Mouse (Mus musculus): Measurements from ENCODE around the gene Ttc9. TPM values are rescaled to one million over a fixed set of nuclear protein-coding genes. Genes with fewer than 3 reads are reported as not detected.

The Ttc9 gene
- total and polyA plus RNA-seq, 2 experiments from 2014 or later = 19.0 to 60.4 TPM

DNA sequence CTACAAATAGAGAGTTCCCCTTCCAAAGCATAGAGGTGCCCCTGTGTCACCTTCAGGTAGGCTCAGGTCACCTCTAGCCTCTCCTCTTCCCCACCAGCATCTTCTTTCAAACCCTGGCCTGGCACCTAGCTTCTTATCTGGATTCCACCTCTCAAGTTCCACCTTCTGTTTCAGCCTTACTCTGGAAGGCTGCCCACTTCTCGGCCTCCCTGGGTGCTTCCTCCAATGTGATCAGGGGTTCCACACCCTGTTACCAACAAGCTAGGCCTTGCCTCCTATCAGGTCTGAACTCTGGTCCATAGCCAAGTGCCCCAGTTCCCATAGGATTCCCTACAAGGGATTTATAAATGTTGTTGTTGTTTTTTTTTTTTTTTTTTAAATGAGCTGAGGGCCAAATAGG is 26.3 kb downstream of the Ttc9 start:
- no peak for DNase-seq (ENCODE audit: low spot score)
- no peak overlapping the region for H3K27ac ChIP-seq
- H3K4me2 ChIP-seq (ENCODE audit: low read depth, low read length) = no peak overlapping the region
- no peak overlapping the region for H3K4me3 ChIP-seq (ENCODE audit: low read length)
- 76% methylated on average over 1 of the region's 1 CpGs for WGBS
- no peaks in the 10 kb centered on the region for H3K9me3 ChIP-seq (ENCODE audit: low read length)
- no peak for ATAC-seq
- TF ChIP-seq CTCF (IDR thresholded peaks at IDR 0.05; ENCODE audit: low read depth) = no peak
- no peak overlapping the region for H3K9ac ChIP-seq (replicated peaks; ENCODE audit: low read length)
- H3K27me3 ChIP-seq (ENCODE audit: insufficient read depth, low read length) = no peaks in the 10 kb centered on the region
- 0 out of 2 replicates have a peak, but pooled peaks cover 2% of the 10 kb centered on the region for H3K36me3 ChIP-seq (ENCODE audit: insufficient read depth, low read length)
- H3K4me1 ChIP-seq (ENCODE audit: insufficient read depth, low read length) = no peaks in the 10 kb centered on the region

DNA sequence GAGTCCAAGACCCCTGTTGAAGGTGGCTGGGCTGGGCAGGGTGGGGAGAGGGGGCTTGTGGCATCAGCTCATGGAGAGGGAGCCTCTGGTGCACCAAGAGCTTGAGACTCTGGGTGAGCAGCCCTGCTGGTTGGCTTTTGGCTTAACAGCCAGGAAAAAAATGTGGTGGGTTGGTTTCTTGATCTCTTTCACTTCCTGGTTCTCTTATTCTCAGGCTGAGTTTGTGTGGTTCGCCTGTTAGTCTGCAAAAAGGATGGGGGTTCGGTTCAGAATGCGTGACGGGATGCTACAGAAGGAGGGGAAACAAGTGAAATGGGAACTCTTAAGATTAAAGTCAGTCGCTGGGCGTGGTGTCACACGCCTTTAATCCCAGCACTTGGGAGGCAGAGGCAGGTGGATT is 27.0 kb downstream of the Ttc9 start:
- no peak overlapping the region for H3K27ac ChIP-seq
- no peak overlapping the region for H3K4me2 ChIP-seq (ENCODE audit: low read depth, low read length)
- H3K27me3 ChIP-seq (ENCODE audit: insufficient read depth, low read length) = no peaks in the 10 kb centered on the region
- H3K9ac ChIP-seq (replicated peaks; ENCODE audit: low read length) = no peak overlapping the region
- no peak for TF ChIP-seq CTCF (IDR thresholded peaks at IDR 0.05; ENCODE audit: low read depth)
- WGBS = 97% methylated on average over 7 of the region's 7 CpGs
- H3K36me3 ChIP-seq (ENCODE audit: insufficient read depth, low read length) = 0 out of 2 replicates have a peak, but pooled peaks cover 2% of the 10 kb centered on the region
- no peaks in the 10 kb centered on the region for H3K4me1 ChIP-seq (ENCODE audit: insufficient read depth, low read length)
- no peak for ATAC-seq
- H3K4me3 ChIP-seq (ENCODE audit: low read length) = no peak overlapping the region
- DNase-seq (ENCODE audit: low spot score) = no peak
- H3K9me3 ChIP-seq (ENCODE audit: low read length) = no peaks in the 10 kb centered on the region

GRCm38 (mm10) chr12:81662076-81662475 is 31.0 kb downstream of the Ttc9 start:
- no peak for ATAC-seq
- WGBS = 93% methylated on average over 4 of the region's 4 CpGs

DNA sequence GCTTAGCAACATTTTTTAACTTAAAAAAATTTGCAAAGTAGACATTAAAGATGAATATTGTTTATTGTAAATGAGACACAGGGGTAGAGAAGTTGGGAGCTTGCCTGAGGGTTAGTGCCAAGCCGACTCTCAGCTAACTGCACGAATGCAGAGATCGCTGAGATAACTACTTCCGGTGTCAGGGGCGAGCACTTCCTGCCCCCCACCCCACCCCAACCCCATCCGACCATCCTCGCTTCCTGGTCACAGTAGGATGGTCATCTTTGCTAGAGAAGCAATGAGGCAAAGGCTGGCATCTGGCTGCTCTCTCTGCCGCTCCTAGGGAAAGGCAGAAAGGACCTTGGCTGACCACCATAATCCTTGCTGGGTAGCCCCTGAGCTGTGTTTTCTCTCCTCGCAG is 32.1 kb downstream of the Ttc9 start:
- Histone ChIP-seq H3K27me3 (ENCODE audit: insufficient read depth, low read length) (no peaks in the 10 kb centered on the region), H3K4me3 (ENCODE audit: low read length) (no peak overlapping the region), H3K27ac (no peak overlapping the region), H3K9me3 (ENCODE audit: low read length) (no peaks in the 10 kb centered on the region), H3K4me1 (ENCODE audit: insufficient read depth, low read length) (no peaks in the 10 kb centered on the region), H3K4me2 (ENCODE audit: low read depth, low read length) (no peak overlapping the region), H3K36me3 (ENCODE audit: insufficient read depth, low read length) (peaks cover 16% of the 10 kb centered on the region; the same call in 1 of the 2 replicates), H3K9ac (replicated peaks; ENCODE audit: low read length) (no peak overlapping the region)
- no peak for TF ChIP-seq CTCF (IDR thresholded peaks at IDR 0.05; ENCODE audit: low read depth)
- DNase-seq (ENCODE audit: low spot score) (no peak), ATAC-seq (no peak)
- WGBS = 89% methylated on average over 9 of the region's 9 CpGs

More at GRCm38 (mm10) chr12:81662076-81662475, 31.0 kb downstream of the Ttc9 start:
- Histone ChIP-seq H3K4me3 (ENCODE audit: low read length) (no peak overlapping the region), H3K4me2 (ENCODE audit: low read depth, low read length) (no peak overlapping the region), H3K4me1 (ENCODE audit: insufficient read depth, low read length) (no peaks in the 10 kb centered on the region), H3K27me3 (ENCODE audit: insufficient read depth, low read length) (no peaks in the 10 kb centered on the region), H3K9me3 (ENCODE audit: low read length) (no peaks in the 10 kb centered on the region), H3K36me3 (ENCODE audit: insufficient read depth, low read length) (peaks cover 16% of the 10 kb centered on the region; the same call in 1 of the 2 replicates), H3K9ac (replicated peaks; ENCODE audit: low read length) (no peak overlapping the region), H3K27ac (no peak overlapping the region)
- no peak for TF ChIP-seq CTCF (IDR thresholded peaks at IDR 0.05; ENCODE audit: low read depth)
- DNase-seq (ENCODE audit: low spot score) = no peak

DNA sequence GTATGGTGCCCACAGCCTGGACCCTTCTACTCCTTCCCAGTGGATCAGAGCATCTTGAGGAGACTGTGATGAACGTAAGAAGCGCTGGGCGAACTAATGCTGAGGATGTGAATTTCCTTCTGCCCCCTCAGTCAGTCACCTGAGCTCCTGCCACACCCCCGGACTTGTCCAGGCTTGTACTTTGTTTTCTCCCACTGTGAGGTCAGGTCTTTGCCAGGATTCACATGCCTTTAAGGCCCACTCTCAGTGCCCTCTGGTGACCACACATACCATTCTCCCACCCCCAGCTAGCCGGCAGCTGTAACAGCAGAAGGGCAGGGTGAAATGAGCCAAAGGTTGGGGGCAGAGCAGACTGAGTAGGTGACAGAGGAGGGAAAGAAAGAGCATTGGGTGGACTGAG is 32.9 kb downstream of the Ttc9 start:
- Histone ChIP-seq H3K4me1 (ENCODE audit: insufficient read depth, low read length) (no peaks in the 10 kb centered on the region), H3K36me3 (ENCODE audit: insufficient read depth, low read length) (peaks cover 16% of the 10 kb centered on the region; the same call in 1 of the 2 replicates), H3K9ac (replicated peaks; ENCODE audit: low read length) (no peak overlapping the region), H3K9me3 (ENCODE audit: low read length) (no peaks in the 10 kb centered on the region), H3K27me3 (ENCODE audit: insufficient read depth, low read length) (no peaks in the 10 kb centered on the region), H3K4me2 (ENCODE audit: low read depth, low read length) (no peak overlapping the region), H3K4me3 (ENCODE audit: low read length) (no peak overlapping the region), H3K27ac (no peak overlapping the region)
- no peak for TF ChIP-seq CTCF (IDR thresholded peaks at IDR 0.05; ENCODE audit: low read depth)
- DNase-seq (ENCODE audit: low spot score) = no peak
- ATAC-seq = no peak
- WGBS = 79% methylated on average over 5 of the region's 5 CpGs

- ATAC-seq = no peak
Measured at GRCm38 (mm10) chr12:81668406-81668805, 37.4 kb downstream of the Ttc9 start.

GRCm38 (mm10) chr12:81675557-81675956 is 44.5 kb downstream of the Ttc9 start:
- Histone ChIP-seq H3K4me3 (ENCODE audit: low read length) (no peak overlapping the region), H3K27me3 (ENCODE audit: insufficient read depth, low read length) (no peaks in the 10 kb centered on the region), H3K9ac (replicated peaks; ENCODE audit: low read length) (no peak overlapping the region), H3K36me3 (ENCODE audit: insufficient read depth, low read length) (no peaks in the 10 kb centered on the region), H3K9me3 (ENCODE audit: low read length) (no peaks in the 10 kb centered on the region), H3K4me1 (ENCODE audit: insufficient read depth, low read length) (no peaks in the 10 kb centered on the region), H3K4me2 (ENCODE audit: low read depth, low read length) (no peak overlapping the region), H3K27ac (no peak overlapping the region)
- TF ChIP-seq CTCF (IDR thresholded peaks at IDR 0.05; ENCODE audit: low read depth) = no peak
- DNase-seq (ENCODE audit: low spot score) = no peak
- WGBS = 51% methylated on average over 2 of the region's 2 CpGs
- ATAC-seq = no peak

More at GRCm38 (mm10) chr12:81668406-81668805, 37.4 kb downstream of the Ttc9 start:
- no peak for TF ChIP-seq CTCF (IDR thresholded peaks at IDR 0.05; ENCODE audit: low read depth)
- no peak overlapping the region for H3K27ac ChIP-seq
- H3K4me1 ChIP-seq (ENCODE audit: insufficient read depth, low read length) = no peaks in the 10 kb centered on the region
- H3K4me2 ChIP-seq (ENCODE audit: low read depth, low read length) = no peak overlapping the region
- H3K4me3 ChIP-seq (ENCODE audit: low read length) = no peak overlapping the region
- peaks cover 14% of the 10 kb centered on the region; the same call in 1 of the 2 replicates for H3K36me3 ChIP-seq (ENCODE audit: insufficient read depth, low read length)
- DNase-seq (ENCODE audit: low spot score) = no peak
- H3K9ac ChIP-seq (replicated peaks; ENCODE audit: low read length) = no peak overlapping the region
- H3K9me3 ChIP-seq (ENCODE audit: low read length) = no peaks in the 10 kb centered on the region
- H3K27me3 ChIP-seq (ENCODE audit: insufficient read depth, low read length) = no peaks in the 10 kb centered on the region
- 86% methylated on average over 9 of the region's 9 CpGs for WGBS
